Mouse (Mus musculus) heart, adult 11 months (tissue): Measurements from ENCODE around the gene Prss46.

Experiments
- DNase-seq: peaks from one replicate; pipeline ENCODE4 v3.0.0; 2022

Prss46 gene

DNA sequence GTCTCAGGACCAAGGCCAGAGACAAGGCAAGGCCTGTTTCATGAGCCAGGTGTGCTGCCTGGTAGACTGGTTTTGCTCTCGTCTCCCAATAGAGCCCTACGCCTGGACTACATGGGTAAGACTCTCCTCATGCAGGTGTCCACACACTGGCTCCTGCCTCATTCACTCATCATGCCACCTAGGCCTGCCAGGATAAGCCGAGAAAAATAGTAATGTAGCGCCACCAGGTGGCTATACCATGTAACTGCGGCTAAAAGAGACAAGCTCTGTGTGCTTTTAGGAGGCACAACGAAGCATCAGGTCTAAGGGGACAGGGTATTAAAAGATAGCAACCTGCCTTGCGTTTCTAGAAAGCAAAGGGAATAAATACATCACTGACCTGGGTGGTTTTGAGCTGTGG lies 26.7 kb downstream of the Prss46 start:
- no peak for DNase-seq

DNA sequence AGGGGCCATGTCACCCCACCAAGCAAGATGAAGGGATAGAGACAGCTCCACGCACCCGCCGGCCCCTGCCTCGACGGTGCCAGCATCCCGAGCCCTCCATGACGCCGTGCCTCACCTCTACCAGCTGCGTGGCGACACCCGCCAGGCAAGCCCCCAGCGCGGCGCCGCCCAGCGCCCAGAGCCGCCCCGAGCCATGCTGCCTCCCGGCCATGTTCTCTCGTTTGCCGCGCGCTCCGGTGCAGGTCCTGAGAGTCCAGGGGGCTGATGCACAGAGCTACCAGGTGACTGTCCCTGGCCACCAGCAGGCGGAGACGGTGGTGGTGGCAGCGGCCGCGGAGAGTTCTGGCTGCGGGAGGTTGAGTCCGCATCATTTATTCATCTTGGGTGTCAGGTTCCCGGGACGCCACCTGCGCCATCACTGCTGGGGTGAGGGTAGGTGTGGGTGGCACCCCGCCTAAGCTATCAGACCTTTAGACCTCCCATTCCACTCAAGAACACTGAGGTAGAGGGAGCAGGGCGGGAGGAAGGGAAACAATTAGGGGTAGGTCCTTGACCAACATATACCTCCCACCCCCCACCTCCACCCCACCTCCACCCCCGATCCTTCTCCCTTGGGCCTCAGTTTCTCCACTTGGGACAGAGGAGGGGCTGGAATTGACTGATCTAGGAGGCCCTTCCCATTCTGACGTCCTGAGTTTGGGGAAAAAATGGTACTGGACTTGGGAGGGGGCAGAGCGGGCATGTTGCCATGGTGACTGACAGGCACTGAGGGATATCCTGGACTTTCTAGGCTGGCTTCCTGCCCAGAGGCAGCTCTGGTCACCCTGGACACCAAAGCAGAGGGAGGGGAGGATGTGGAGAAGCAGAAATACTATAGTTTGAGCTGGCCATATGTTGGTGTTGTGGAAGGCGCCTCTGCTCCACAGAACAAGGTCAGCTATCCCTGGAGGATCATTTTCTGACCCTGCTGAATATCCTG lies 29.7 kb downstream of the Prss46 start:
- no peak for DNase-seq

DNA sequence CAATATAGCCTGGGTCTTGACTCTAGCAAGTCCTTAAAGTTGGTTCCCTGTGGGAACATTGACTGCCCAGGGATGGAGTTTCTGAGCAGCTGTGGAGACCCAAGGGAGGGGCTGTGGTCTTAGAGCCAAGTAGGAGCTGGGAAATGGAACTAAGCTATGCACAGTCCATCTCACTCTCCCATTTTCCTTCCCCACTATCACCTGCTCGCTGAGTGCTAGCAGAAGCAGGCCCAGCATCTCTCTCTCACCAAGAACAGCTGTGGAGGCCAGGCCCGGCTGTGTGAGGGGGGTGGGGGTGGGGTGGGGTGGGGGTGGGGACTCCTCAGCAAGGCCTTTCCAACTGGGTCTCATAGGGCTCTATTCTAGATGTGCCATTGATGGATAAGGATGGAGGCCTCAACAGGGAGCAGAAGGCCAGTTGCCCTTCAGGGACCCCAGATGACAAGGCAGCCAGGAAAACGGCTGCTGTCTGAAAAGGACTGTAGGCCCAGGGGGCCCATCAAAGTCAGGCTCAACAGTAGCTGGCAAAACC lies 30.4 kb downstream of the Prss46 start:
- DNase-seq: no peak

DNA sequence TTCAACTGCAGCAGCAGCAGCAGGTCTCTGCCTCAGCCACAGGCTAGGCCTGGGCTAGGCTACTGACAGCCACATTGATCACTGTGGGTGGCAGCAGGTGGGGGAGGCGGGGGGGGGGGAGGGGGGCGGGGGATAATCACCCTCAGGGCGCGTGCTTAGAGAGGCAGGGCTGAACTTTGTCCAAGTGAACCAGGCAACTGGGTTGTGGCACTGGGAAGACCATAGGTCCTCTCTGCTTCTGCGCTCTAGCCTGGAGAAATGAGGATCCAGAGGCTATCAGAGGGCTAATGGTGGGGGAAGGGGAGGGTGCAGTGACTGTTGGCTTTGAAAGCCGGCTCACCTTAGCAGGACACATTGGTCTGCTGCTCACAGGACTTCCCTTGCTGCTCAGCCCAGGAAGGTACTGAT lies 31.0 kb downstream of the Prss46 start:
- DNase-seq: no peak

DNA sequence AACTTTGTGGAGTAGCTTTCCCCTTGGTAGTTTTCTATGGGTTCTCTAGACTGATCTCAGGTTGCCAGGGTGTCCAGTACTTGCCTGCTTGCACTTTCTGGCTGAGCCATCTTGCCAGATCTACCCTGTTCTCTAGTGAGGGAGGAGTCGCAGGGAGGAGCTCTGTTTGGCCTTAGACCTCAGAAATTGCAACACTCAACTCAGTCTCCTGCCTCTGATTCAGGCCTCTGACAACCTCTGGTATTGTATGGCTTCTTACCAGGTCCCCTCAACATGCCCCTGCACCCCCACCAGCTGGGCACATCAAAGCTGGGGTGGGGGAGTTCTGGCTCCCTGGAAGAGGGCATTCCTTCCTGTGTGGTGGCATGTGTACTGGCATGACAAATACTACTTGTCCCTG lies 33.0 kb downstream of the Prss46 start:
- no peak for DNase-seq

DNA sequence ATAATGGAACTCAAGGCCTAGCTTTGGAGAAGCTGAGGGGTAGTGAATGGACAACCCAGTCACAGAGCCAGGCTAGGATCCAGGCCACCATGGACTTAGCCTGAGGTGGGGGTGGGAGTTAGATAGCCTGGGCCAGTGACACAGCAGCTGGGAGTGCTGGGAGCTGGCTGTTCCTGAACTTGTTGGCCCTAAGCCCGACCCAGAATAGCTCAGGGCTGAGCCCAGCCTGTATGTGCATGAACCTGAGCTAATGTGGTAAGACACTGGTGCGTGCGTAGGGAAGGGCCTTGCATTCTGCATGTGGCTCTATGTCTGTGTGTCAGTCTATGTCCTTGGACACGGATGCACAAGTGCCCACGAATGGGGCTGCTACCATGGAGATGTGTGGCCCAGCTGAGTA lies 33.6 kb downstream of the Prss46 start:
- peak; percentile 99 for DNase-seq

DNA sequence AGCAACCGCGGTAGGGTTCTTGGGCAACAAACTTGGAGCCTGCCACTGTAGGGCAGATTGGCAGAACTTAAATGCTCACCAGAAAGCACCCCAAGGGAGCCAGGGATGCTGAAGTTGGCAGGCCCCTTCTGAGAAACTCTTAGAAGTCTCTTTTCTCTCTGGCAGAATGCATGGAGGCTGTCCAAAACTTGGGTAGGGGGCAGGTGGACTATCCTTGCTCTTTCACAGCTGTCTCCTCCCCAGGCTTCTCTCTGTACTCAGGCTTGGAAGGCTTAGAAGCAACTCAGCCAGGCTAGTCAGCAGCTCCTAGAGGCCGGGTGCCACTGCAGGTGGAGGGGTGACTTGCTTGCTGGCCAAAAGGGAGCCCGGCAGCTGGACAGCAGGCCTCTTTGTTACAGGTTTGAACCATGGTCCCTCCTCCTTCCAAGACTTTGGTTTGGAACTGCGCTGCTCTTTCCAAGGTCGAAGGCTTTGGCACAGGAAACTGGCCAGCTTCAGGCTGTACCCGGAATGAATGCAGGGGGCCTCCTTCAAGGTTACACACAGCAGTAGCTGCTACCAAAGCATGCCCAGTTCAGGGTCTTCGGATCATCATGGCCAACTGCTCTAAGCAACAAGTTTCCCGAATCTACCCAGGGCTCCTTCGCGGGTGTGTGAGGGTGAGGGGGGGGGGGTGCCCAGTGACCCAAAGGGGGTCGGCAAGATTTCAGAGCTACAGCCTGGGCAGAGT lies 35.0 kb downstream of the Prss46 start, which contains the start of gene Als2cl:
TSS of gene Als2cl (plus strand) at position 680 of the 730 bp plus-strand sequence.
- peak; percentile 96 for DNase-seq

DNA sequence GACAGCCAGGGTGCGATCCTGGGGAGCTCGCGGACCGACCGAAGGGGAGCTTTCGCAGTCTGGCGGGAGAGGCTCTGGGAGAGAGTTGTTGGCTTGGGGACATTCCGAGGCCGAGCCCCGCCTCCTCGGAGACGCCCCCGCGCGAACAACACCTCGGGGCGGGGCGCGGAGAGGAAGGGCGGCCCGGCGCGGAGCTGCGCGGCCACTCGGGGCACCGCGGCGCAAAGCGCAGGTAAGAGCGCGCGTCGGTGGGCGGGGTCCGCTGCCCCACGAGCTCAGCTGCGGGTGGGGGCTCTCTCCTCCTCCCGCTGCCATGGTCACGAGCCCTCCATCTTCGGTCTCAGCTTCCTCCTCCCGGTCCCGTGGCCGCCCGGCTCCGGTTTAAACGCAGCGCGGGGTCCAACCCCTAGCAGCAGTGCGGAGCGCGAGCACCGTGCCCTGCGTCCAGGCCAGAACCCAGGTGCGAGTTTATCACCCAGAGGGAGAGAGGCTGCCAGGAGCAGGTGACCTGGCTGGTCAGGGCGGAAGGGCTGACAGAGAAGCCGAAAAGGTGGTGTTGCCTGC lies 35.8 kb downstream of the Prss46 start, which contains the start of gene Tmie:
TSS of gene Tmie (minus strand) at position 116 of the 564 bp plus-strand sequence.
- peak; percentile 99 for DNase-seq

DNA sequence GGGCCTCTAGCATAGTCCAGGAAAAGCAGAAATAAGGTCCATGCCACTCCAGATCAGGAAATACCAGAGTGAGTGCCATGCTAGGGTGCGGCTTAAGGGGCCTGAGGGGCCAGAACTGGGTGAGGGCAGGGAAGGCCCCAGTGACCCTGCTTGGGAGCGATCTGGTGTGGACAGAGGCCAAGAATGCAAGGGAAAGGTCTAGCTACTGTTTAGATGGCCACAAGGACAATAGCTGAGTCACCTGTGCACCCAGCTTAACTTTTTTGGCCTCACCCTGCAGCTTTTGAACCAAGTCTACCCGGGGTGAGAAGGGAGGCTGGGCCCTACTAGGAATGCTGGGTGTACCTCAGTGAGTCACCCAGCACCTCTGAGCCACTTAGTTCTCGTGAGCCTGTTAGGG lies 36.5 kb downstream of the Prss46 start:
- DNase-seq: peak; percentile 96

DNA sequence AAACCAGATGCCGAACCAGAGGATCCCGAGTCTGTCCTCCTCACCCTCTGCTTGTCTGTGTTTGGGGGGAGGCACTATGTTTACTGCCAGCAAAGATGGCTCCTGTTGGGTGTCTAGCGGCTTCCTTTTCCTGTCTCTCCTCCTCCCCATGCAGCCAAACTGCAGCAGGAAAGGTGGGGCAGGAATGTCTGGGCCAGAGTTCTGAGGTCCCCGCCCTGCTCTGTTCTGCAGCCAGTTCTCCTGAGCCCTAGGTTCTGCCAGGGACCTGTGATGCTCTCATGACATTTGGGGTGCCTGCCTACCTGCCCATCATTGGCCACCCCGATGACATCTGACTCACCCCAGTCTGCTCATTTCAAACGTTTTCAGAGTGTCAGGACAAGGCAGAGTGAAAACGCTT lies 37.6 kb downstream of the Prss46 start:
- DNase-seq: peak; percentile 98

DNA sequence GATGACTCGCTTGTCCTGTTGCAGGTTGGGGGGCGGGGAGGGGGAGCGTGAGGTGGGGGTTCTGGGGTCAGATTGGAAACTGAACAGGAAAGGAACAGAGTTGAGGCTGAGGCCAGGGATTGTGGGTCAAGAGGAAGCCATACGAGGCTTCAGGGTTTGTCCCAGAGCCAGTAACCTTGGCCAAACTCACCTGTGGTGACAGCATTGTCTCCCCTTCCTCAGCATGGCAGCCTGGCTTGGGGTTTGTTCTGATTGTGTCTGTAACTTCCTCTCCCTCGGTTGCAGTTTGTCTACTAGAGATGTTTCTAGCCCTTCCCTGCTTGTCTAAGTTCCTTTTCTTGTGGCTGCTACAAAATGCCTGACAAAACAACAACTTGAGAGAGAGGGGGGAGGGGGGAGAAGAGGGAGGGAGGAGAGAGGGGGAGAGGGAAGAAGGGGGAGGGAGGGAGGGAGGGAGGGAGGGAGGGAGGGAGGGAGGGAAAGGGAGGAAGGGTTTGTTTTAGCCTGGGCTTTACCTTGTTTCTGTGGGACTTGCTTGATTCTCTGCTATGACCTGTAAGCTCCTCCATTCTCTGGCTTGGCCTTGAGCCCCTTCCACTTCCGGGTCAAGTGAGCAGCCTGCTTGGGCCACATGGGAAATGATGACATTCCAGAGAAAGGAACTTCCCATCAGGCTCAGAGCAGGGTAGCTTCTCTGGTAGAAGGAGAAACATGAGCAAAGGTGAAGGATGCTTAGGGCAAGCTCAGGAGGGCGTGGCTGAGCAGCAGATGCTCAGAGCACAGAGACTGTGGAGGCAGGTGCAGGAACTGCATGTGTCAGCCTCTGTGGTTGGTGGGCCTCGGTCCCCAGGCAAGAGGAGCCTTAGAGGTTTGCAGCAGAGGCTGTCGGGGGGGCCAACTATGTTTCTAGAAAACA lies 43.3 kb downstream of the Prss46 start:
- peak; percentile 91 for DNase-seq

DNA sequence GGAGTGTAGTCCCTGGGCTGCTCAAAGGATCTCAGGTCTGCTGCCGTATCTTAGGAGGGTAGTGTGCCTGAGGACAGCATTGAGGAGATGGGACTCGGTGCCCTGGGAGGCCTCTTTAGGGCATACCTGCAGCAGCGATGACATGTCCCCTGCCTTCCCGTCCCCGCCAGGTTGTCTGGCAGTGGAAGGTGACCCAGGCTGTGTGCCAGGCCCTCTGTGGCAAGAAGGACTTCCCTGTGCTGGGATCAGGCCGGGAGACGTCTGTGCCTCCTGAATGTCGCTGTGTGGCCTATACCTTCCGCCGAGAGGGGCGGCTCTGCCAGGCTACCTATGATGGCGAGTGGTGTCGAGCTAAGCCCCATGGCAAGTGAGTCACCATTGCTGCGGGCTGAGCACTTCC lies 44.6 kb downstream of the Prss46 start:
- DNase-seq: peak; percentile 91

DNA sequence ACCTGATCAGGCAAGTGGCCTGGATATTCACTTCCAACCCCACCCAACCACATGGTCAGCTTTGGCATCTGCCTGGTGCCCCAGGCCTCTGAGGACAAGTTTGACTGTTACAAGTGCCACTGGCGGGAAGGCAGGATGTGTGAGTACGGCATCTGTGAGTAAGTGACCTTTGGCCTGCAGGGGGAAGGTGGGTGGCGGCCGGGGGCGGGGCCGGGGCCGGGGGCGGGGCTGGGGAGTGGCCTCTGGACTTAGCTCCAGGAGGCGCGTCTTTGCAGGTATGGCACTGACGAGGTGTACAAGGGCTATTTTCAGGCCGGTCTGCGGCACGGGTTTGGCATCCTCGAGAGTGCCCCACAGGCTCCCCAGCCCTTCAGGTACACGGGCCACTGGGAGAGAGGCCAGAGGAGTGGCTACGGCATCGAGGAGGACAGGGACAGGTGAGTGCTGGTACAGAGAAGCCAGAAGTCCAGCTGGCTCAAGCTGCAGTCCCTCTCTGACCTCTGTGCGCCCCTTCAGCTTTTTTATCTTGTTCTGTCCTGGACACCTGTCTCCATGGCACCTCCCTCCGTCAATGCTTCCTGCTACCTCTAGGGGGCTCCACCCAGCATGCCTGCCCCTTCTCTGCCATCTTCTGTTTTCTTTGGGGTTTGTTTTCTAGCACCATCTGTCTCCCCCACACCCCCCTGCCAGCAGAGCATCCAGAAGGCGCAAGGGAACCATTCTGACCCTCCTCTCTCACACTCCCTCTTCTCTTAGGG lies 45.9 kb downstream of the Prss46 start:
- DNase-seq: no peak

DNA sequence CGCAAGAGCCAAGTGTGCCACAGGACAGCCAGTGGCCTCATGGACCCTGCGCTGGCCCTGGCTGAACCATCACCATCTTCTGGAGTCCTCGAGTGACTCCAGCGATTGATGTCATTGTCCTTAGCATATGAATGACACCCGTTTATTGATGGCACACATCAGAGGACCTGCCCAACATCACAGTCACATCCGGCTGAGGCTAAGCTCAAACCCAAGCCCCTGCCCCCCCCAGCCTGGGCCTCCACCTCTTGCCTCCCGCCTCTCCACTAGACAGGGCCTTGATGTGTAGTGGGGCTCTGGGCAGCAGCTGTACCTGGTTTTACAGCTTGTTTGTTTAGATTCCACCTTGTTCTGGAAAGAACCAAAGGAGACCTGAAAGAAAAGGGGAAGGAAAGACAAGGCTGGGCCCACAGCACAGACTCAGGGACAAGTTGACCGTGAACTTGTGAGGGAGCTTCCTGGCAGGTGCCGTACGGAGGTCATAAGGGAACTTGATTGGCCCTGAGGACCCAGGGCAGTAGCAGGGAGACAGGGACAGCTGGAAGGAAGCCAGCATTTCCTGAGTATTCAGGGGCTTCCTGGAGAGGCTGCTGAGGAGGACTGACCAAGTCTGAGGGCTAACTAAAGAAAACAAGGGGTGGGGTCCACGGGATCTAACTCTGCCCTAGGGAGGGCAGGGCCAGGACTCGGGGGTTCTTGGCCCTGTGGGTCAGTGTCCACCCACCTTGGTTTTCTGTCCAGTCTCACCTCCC lies 46.9 kb downstream of the Prss46 start:
- no peak for DNase-seq

DNA sequence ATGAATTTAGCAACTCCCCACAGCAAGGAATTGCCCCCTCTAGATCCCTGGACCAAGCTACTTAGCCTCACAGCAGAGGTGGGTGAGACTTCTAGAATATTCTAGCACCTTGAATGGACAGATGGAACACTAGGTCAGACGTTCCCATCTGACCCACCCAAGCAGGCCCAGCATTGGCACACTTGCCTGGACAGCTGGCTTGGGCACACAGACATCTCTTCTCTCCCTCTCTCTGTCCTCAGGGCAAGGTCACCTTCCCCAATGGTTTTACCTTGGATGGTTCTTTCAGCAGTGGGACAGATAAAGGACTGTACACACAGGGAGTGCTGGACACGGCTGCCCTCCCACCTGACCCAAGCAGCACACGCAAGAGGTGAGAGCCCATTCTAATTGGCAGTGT lies 48.2 kb downstream of the Prss46 start:
- DNase-seq: no peak

DNA sequence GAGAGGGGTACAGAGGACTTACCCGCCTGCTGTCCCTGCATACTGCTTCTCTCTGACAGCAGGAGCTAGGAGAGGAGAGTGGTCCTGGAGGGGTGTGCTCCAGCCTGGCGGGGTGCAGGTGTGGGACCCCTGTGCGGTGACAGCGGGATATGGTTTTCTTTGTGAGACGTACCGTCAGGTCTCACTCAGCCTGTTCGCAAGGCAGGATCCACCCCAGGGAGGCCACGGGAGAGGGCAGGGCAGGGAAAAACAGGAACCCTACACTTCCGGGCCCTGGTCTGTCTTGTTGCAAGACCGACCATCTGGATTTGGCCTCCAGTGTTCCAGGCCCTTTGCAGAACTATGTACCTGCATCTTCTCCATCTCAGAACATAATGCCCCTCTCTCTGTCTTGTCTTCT lies 49.1 kb downstream of the Prss46 start:
- DNase-seq: no peak

DNA sequence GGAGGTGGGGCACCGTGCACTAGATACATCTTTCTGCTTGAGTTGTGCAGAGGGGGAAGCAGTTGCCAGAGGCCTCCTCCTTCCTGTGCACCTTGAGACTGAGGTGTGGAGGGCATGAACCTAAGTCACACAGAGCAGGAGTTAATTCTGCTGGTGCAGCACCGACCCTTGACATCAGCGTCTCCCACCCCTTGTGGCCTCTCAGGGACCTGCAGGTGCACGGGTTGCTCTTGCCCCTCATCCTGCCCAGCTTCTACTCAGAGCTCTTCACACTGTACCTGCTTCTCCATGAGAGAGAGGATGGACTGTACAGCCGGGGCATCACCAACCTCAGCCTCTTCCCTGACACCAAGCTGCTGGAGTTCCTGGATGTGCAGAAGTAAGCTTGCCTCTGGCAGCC lies 51.2 kb downstream of the Prss46 start:
- no peak for DNase-seq

DNA sequence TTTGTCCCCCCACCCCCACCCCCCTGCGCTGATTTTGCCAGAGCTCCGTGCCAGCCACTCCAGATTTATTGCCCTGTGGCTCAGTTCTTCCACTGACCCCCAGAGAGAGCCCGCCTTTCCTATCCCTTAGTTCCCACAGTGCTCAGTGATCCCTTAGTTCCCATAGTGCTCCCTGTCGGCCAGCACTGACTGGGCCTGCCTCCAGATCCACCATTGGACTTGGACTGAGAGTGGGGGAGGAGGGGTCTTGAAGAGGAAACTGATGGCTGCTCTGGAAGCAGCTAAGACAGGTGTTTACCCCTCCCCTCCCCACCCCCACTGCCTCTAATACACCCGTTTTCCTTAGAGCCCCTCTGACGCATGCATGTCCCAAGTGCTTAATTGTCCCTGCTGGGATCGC lies 51.7 kb downstream of the Prss46 start:
- no peak for DNase-seq

DNA sequence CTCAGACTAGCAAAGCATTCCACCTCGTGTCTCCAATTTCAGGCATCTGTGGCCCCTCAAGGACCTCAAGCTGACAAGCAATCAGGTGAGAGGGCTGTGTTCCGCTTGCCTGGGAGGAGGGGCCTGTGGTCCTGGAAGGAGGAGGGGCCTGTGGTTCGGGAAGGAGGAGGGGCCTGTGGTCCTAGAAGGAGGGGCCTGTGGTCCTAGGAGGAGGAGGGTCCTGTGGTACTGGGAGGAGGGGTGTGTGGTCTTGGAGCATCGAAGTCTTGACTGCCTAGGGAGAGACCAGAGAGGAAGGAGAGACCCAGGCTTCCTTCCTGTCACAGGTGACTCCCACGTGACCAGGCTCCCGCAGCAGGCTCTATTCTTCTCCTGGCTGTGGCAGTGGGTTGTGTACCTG lies 52.3 kb downstream of the Prss46 start:
- DNase-seq: peak; percentile 90

DNA sequence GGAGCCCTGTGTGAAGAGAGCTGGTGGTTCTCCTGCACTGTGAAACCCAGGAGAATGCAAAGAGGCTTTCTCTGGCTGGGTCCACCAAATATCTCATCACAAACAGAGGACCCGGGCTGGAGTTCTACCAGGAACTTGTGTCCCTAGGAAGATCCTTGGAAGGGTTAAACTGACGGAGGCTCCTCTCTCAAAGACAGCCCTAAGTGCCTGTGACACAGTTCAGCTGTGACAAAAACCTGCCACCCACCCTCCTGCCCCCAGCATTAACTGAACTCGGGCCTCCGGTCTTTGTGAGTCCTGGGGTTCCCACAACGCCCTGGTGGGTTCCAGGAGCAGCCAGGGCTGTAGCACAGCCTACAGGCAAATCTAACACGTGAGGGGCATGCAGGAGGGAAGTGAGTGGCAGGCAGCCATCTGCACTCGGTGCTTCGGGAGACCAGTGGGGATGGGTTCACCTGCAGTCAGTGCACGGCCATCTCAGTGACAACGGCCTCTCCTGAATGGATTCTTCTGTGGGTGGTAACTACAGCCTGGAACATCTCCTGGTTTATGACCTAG lies 55.2 kb downstream of the Prss46 start:
- no peak for DNase-seq
